Mouse (Mus musculus): ENCODE results near the gene Rnf157.

DNA sequence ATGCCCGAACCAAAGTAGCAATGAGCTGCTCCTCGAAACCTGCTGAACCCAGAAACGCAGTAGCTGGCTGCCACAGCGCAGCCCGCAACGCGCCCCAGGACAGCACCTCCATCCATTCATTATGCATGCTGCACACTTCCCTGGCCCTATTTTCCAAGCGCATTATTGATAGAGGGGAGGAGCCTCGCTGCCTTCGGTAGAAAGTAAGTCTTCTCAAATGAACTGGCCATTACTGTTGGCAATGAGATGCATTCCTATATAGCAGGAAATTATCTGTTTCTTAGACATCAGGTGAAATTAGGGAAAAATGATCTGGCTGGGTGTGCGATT, 14.5 kb downstream of the Rnf157 start:
- TF ChIP-seq POLR2A (IDR thresholded peaks at IDR 0.05; ENCODE audit: extremely low read depth, insufficient read depth, low read length) (no peak), CTCF (IDR thresholded peaks at IDR 0.05; ENCODE audit: extremely low read depth, insufficient read depth, low read length) (no peak)

Measured in cortical plate, adult 2 months (tissue).